Mouse (Mus musculus) urinary bladder, postnatal 4 days (tissue): ENCODE results near the gene Snx4.
"Not testable (repeated sequence)": the region's sequence is repeated elsewhere in the genome, so short reads cannot be mapped to it uniquely, and the experiment has no call there.

Experiments
- DNase-seq, 2 experiments: peaks; one replicate each; pipeline ENCODE4 v3.0.0; 2021 to 2022; ENCODE audit warnings: low spot score in 2 of 2

The Snx4 gene

DNA sequence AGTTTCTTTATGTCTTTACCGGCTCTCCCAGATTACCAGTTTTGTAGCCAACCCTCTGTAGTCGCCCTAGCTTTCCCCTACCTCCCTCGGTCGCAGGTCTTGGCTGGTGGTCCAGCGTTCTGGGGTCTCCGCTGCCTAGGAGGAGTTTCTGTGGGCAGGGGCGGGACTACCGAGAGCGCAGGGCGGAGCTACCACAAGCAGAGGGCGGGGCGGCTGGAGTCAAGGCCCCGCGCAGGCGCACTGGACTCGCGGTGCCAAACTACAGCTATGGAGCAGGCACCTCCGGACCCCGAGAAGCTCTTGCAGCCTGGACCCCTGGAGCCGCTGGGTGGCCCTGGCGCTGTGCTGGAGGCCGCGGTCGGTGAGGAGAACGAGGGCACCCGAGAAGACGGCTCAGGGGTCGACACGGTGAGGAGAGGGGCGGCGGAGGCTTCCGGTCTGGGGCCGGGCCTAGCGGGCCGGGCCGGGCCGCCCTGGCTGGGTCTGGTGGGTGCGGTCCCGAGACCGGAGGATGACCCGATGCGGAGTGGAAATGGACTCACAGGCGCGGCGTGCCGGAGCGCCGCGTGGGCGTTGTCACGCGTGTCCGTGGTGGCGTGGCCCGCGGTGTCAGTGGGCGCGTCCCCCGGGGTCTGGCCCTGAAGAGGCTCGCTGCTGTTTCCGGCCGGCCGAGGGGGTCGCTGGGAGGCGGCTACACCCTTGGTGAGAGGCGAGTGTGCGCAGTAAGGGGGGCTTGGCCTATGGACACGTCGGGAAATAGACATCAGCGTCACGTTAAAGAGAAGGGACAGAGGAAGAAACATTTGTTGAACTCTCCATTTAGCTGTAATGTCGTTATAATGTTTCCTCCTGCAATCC, at the start of gene Snx4:
Gene Snx4 (plus strand): TSS at position 249 of the 858 bp plus-strand sequence.
- DNase-seq: peak; percentile 89 to 93

DNA sequence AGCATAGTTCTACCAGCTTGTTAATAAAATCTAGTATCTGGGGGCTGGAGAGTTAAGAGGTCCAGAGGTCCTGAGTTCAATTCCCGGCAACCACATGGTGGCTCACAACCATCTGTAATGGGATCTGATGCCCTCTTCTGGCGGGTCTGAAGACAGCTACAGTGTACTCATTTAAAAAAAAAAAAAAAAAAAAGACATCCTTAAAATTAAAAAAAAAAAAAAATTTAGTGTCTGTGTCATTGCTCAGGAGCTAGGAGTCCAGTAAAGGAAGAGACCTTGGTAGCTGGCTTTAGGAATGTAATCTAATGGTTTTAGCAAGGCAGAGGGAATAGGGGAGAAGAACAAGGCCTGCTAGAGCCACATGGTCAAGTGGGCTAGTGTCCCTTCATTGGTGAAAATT, 40.4 kb upstream of the Snx4 start:
- DNase-seq: no peak

DNA sequence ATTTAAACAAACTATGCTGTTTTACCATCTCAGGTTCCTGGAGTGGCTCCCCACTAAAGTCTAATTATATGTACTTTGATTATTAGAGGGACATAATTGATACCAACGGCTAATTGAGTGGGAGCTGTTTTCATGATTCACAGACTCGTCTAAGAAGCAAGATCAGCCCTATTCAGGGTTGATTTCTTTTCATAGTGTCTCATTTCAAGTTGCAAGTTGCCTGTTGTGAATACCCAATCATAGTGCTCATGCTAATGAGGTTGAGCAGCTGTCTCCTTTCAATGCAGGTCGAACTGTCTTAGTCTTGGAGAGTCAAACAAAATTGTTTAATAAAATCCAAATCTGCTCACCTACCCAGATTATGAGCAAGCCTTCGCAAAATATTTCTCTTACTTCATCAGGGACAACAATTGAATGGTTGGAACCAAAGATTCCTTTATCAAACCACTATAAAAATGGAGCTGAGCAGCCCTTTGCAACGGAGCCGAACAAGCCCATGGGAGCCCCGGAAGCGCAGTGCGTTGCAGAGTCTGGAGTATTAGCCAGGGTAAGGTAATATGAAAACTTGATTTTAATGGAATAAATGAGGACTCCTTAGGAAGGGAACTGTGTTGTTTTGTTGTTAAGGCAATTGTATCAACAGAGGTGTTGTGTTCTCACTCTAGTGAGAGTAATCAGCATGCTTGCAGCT, 34.8 kb upstream of the Snx4 start:
- no peak for DNase-seq

DNA sequence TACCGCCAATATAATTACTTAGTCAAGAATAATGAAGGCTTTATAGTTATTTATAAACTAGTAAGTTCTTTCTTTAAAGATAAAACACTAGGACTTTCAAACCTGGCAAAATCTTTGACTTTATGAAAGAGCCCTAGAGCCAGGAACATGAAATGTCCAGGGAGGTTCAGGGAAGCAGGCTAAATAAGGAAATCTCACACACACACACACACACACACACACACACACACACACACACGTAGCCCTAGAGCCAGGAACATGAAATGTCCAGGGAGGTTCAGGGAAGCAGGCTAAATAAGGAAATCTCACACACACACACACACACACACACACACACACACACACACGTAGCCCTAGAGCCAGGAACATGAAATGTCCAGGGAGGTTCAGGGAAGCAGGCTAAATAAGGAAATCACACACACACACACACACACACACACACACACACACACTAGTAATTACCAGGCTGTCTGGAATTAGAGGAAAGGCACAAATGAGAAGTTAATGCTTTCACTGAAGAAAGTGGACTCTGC, 33.6 kb upstream of the Snx4 start:
- DNase-seq: not testable (repeated sequence)

DNA sequence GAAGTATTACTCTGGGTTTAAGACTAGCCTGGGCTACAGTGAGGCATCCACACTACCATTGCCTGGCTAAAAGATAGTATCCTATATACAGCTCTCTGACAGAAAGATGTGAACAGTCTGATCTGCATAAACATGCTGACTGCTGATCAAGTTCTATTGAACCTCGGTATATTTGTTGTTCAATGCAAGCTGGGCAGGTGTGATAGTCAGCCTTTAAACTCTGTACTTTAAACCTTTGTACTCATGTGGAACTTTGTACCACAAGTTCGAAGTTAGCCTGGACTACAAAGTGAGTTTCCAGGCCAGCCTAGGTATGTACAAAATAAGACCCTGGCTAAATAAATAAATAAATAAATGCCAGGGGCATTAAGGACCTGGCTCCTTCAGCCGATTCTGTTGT, 28.8 kb upstream of the Snx4 start:
- DNase-seq: no peak

DNA sequence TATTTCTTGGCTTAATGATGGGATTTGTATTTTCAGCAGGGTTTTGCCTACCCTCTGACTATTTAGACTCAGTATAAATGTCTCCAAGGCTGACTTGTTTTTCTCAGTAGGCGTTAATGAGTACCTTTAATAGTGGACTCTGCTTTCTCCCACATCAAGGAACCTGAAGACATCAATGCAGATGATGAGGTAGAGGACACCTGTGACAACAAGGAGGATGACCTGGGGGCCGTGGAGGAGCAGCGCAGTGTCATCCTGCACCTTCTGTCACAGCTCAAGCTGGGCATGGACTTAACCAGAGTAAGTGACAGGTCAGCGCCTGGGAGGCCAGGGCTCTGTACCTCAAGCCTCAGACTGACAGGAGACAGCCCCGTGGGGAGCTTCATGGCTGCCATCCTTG, 26.9 kb upstream of the Snx4 start:
- no peak for DNase-seq

DNA sequence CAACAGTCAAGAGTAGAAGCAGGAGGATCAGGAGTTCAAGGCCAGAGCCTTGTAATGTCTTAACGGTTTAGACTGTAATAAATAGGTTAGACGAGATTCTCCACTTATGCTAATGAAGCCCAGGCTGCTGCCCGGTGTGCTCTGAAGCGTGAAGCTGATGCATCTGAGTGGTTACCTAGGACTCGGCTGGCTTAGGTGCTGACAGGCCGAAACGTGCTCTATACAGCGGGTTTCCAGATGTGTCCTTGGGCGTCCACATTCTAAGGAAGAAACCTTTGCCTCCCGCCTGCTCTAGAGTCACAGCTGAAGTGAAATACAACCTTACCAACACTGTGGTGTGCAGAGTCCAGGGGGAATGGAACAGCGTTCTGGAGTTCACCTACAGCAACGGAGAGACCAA, 17.1 kb upstream of the Snx4 start:
- no peak for DNase-seq

DNA sequence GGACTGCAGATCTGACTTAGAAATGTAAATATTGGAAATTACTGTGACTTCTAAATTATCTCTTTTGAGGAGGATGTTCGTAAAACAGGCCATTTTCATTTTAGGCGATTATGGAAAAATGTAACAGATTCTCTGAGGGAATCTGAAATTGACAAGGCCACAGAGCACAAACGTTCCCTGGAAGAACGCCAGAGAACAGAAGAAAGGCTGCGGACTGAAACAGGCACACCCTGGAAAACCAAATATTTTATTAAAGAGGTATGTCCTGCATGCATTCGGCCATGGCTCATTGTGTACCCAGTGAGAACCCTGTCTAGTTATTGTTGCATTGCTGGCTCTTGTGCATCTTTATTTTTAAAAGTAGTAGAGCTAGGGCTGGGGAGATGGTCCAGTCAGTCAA, 15.1 kb upstream of the Snx4 start:
- no peak for DNase-seq

DNA sequence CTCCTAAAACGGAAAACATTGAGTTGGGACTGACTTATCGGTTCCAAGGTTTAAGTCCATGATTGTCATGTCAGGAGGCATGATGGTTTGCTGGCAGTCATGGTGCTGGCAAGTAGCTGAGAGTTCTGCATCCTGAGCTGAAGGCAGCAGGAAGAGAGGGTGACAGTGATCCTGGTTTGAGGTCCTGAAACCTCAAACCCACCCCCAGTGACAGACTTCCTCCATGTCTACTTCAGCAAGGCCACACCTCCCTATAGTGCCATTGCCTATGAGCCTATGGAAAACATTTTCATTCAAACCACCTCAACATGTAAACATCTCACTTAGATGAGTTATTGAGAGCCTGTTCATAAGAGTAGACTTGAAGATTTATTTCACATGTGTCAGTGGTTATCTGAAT, 11.9 kb upstream of the Snx4 start:
- DNase-seq: no peak

DNA sequence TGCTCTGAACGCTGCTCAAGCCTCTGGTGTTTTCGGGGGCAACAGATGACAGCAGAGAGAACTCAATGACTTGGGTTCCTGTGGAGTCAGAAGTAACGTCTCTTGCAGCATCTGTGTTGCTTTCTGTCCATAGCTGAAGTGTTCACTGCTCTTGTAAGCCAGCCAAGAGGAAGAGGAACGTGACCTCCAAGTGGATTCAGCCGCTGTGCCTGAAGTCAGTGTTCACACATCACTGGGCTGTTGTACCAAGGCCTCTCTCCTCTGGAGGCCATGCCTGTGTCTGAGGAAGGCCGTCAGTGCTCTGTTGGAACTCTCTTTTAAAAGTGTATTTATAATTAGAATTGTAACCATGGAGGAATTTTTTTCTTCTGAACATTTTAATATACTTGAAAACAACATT, 9.2 kb upstream of the Snx4 start:
- DNase-seq: no peak

DNA sequence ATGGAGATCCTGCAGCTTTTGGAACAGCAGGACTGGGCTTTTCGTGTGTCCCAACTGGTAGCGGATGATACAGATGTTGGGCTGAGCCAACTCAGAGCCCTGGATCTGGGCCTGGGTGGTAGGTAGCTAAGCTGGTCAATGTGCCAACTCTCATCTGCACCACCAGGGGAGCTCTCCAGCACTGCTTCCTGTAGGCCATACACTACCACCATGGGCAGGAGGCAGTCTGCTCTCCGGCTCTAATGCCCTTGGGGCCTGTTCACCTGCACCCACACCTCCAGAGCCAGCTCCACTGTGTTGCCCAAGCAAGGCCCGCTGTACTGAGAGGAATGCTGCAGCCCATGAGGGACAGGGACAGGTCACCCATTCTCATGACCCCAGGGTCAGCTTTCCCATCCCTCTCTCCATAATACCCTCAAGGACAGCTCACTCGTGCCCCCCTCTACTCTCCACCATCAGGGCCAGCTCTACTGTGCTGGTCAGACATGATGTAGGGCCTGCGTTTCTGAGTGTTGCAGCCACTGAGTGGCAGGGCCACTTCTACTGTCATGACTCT, 7.0 kb upstream of the Snx4 start:
- DNase-seq: no peak

DNA sequence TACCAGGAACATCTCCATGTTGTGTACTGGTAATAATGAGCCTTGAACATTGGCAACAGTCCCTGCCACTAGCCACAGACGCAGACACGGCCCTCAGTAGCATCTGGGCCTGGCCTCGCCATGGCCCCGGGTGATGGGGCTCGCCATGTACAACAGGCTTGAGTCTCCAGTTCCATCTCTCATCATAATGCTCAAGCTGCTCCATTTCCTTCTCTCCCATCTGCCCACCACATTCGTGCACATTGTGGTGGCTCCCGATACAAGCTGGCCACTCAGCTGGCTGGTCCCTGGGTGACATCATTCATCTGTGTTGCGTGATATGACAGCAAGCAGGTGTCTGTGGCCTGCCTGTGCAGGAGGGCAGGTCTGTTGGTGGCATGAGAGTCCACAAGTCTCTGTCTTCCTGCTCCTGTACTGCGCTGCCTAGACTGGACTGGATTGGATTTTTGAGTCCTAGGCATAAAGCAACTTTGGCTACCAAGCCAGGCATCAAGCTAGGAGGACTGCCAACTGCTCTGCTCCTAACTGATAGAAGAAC, 6.2 kb upstream of the Snx4 start:
- no peak for DNase-seq

DNA sequence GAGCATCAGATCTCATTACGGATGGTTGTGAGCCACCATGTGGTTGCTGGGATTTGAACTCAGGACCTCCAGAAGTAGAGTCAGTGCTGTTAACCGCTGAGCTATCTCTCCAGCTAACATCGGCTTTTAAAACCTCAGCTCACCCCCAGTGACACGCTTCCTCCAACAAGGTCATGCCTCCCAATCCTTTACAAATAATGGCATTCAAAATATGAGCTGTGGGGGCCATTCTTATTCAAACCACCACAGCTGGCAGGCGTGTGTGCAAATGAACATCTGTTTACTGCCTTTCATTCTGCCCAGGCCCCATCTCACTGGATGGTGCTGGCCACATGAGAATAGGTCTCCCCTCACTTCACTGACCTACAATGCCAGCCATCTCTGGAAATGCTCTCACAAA, 4.7 kb upstream of the Snx4 start:
- DNase-seq: no peak

DNA sequence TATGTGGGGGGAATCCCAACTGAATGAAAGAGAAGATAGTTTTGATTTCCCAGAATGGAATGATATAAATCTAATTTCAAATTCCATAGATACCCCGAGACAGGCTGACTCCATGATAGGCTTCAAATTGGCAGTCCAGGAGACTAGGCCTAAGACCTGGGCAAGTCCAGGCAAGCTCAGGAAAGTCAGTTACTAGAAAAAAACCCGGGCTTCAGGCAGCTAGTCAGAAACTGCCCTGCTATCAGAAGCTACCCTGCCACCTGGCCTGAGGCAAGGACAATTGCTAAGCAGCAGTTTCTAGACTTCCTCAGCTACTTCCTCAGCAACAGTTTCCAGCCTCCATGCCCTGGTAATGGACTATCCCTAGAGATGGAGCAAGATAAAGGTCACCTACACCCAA, 4.2 kb upstream of the Snx4 start:
- no peak for DNase-seq

DNA sequence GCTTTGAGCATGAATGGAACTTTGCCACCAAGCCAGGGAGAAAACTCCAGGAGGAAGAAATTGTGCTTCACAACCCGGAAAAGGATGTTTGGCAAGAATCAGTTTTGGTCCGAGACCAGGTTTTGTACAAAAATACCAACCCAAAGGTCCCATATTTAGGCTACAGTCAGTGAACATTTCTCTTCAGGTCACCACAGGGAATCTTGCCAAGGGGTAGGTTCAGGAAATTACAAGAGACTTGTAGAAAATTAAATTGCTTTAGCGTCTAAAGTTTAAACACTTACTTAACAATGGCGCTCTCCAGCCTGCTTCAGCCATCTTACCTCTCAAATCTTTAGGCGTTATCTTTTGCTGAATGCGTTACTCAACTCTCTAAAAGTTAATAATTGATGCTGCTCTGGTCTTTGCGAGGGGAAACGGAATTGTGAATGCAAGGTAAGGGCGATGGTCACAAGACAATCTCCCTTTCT, 556 bp upstream of the Snx4 start:
- no peak for DNase-seq

DNA sequence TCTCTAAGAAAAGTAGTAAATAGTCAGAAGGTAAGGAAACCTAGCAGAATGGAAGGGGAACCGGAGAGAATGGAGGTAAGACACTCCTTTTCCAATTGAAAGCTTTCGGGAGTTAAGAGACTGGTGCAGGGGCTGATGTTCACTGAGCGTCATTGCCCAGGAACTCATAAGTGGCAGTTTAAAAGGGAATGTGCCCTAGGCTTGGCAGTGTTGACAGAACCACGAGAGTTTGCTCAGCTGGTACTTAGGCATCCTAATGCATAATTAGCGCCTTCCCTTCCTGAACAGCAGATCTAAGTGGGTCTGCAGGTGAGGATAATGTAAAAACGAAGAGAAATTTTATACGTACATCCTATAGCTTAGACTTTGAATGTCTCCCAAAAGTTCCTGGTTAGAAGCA, 4.4 kb downstream of the Snx4 start:
- no peak for DNase-seq

DNA sequence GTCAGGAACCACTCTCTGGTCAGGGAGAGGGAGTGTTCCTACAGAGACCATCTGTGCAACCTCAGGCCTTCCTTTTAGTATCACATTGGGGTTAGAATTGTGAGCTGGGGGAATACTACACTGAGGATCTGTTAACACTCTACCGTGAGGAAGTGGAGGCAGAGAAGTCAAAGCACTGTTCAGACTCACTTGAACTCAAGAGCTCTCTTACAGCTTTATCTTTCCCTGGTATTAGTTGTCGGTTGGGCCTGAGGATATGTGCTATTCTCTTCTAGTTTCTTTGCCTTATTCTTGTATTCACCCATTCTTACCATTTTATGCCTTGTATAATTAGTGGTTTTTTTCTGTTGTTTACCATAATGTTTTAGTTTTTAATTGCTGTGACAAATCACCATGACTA, 7.3 kb downstream of the Snx4 start:
- no peak for DNase-seq

DNA sequence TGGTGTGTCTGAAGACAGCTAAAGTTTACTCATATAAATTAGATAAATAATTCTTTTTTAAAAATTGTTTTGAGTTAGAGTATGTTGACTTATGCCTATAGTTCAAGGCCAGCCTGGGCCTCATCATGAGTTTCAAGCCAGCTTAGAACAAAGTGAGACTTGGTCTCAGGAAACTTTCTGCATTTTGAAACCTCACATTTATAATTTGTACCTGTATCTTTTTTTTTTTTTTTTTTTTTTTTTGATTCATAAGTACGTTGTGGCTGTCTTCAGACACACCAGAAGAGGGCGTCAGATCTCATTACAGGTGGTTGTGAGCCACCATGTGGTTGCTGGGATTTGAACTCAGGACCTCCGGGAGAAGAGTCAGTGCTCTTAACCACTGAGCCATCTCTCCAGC, 8.6 kb downstream of the Snx4 start:
- no peak for DNase-seq

DNA sequence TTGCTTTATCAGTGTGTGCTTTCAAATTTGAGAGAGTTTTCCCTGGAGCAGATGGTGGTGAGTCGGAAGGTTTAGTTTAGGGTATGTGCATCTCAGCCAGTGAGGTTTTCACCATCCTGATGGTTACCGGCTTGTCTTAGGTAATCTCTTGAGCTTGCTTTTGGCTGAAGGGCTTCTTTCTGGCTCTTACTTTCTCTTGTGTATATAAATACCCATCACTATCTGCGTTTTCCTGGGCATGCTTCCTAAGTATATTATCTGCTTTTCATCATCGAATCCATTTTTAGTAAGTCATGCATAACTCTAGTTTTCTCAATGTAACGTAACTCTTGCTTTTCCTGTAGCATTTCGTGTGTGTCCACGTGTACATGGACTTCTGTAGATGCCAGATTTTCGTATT, 9.6 kb downstream of the Snx4 start:
- DNase-seq: no peak

DNA sequence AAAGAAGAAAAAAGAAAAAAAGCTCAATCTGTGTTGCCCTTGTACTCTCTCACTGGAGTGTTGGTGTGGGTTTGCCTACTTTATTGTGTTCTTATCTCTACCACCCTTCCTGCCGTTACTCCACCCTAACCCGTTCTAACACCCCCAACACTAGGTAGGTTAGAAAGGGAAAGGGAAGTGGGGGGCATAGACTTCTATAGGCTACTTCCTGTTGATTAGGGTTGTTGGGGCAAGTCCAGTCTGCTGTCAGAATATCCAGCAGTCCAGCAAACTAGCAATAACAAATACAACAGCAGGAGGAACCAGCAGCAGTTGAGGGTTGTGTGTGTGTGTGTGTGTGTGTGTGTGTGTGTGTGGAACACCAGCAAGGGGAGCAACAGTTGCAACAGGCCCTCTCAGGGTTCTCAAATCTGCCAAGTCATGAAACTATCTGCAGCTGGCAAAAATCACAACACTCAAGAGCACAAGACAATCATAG, 10.4 kb downstream of the Snx4 start:
- DNase-seq: no peak

DNA sequence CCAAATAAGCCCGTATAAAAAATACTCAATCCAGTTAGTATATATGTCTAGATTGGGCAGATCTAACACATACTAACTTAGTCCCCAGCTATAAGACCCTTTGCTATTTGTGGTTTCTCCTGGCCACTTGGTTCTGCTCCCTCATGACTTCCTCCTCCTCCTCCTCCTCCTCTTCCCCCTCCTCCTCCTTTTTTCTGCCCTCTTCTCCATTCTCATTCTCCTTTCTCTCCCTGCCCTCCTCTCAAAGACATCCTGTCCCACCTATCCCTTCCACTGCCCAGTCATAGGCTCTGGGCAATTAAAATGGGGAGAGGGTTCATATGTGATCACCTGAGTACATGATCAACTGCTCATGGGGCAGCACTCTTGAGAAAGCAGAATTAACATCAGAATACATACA, 10.9 kb downstream of the Snx4 start:
- no peak for DNase-seq

DNA sequence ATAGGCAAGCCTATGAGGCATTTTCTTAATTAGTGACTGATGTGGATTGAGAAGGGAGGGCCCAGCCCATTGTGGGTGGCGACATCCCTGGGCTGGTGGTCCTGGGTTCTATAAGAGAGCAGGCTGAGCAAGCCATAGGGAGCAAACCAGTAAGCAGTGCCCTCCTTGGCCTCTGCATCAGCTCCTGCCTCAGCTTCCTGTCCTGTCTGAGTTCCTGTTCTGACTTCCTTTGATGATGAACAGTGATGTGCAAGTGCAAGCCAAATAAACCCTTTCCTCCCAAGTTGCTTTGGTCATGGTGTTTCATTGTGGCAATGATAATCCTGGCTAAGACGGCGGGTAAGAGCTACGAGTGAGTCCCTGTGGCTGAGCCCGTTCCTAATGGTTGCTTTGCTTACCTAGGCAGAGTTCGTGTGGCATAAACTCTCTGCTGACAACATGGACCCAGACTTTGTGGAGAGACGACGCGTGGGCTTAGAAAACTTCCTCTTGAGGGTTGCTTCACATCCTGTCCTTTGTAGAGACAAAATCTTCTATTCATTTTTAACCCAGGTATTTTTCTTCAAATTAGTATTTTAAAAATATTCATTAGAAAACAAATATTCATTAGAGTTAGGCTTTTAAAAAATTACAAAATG, 16.5 kb downstream of the Snx4 start:
- no peak for DNase-seq
